Mouse (Mus musculus) limb, embryonic 12.5 days (tissue): ENCODE measurements around the gene Ugt1a6a. TPM values are rescaled to one million over a fixed set of nuclear protein-coding genes. Genes with fewer than 3 reads are reported as not detected.

ENCODE experiments used
- ATAC-seq: fragments of 200-750 bp; cut with Nextera tagmentation; 2 replicates; pipeline ENCODE4 v1.8.0; 2017; ENCODE audit warnings: low read depth, moderate TSS enrichment; ENCODE audit not compliant: insufficient number of reproducible peaks, insufficient read depth, low FRiP score, low TSS enrichment
- H3K27ac ChIP-seq: fragments of 300-500 bp; sonication (generic); 2 replicates; pipeline ENCODE4 v1.5.1; 2016; ENCODE audit warnings: mild to moderate bottlenecking, moderate library complexity
- H3K27me3 ChIP-seq: fragments of 300-500 bp; sonication (generic); 2 replicates; pipeline ENCODE4 v1.6.1; 2016; ENCODE audit warnings: mild to moderate bottlenecking, moderate library complexity
- H3K36me3 ChIP-seq: fragments of 300-500 bp; sonication (generic); 2 replicates; pipeline ENCODE4 v1.6.1; 2016; ENCODE audit warnings: mild to moderate bottlenecking, moderate library complexity
- H3K4me1 ChIP-seq: fragments of 300-500 bp; sonication (generic); replicated peaks from 2 replicates; pipeline ENCODE4 v1.6.1; 2016
- H3K4me2 ChIP-seq: fragments of 300-500 bp; sonication (generic); 2 replicates; pipeline ENCODE4 v1.6.1; 2016; ENCODE audit warnings: mild to moderate bottlenecking, moderate library complexity
- H3K4me3 ChIP-seq: fragments of 300-500 bp; sonication (generic); replicated peaks from 2 replicates; pipeline ENCODE4 v1.5.1; 2016; ENCODE audit warnings: mild to moderate bottlenecking
- H3K9ac ChIP-seq: fragments of 300-500 bp; sonication (generic); replicated peaks from 2 replicates; pipeline ENCODE4 v1.6.1; 2016; ENCODE audit warnings: mild to moderate bottlenecking, moderate library complexity
- H3K9me3 ChIP-seq: fragments of 300-500 bp; sonication (generic); 2 replicates; pipeline ENCODE4 v1.6.1; 2016; ENCODE audit warnings: mild to moderate bottlenecking, moderate library complexity
- WGBS: fragments of 180-500 bp; shearing (Covaris S2); methylation state at CpG from one replicate; pipeline ENCODE4 v1.1.7; 2016; 5-methylcytosine and 5-hydroxymethylcytosine counted together
- polyA plus RNA-seq: library from polyadenylated mRNA; unstranded; fragments of >200 nt; fragmentation: Nextera tagmentation; extraction: Ambion mirVana; gene quantifications from 2 replicates; pipeline ENCODE4 v1.2.1, GENCODE M21; 2016

Ugt1a6a gene
- polyA plus RNA-seq, 1 experiment from 2014 or later = 0.51 TPM

- WGBS = 72% methylated on average over 3 of the region's 3 CpGs
- Histone ChIP-seq H3K9ac (no peak overlapping the region), H3K4me2 (no peak overlapping the region), H3K27me3 (no peaks in the 10 kb centered on the region), H3K36me3 (no peaks in the 10 kb centered on the region), H3K4me3 (no peak overlapping the region), H3K9me3 (no peaks in the 10 kb centered on the region), H3K4me1 (no peaks in the 10 kb centered on the region), H3K27ac (no peak overlapping the region)
- no peak for ATAC-seq
Measured at GRCm38 (mm10) chr1:88192136-88192535, 57.5 kb downstream of the Ugt1a6a start.

- no peak overlapping the region for H3K27ac ChIP-seq
- no peaks in the 10 kb centered on the region for H3K36me3 ChIP-seq
- no peak overlapping the region for H3K9ac ChIP-seq
- 89% methylated on average over 1 of the region's 1 CpGs for WGBS
- no peaks in the 10 kb centered on the region for H3K9me3 ChIP-seq
- H3K4me3 ChIP-seq = no peak overlapping the region
- H3K4me2 ChIP-seq = no peak overlapping the region
- no peaks in the 10 kb centered on the region for H3K27me3 ChIP-seq
- H3K4me1 ChIP-seq = no peaks in the 10 kb centered on the region
- no peak for ATAC-seq
Measured at GRCm38 (mm10) chr1:88195687-88196086, 61.1 kb downstream of the Ugt1a6a start.

GRCm38 (mm10) chr1:88197443-88197842 is 62.8 kb downstream of the Ugt1a6a start:
- Histone ChIP-seq H3K27ac (no peak overlapping the region), H3K36me3 (no peaks in the 10 kb centered on the region), H3K4me1 (no peaks in the 10 kb centered on the region), H3K4me2 (no peak overlapping the region), H3K4me3 (no peak overlapping the region), H3K9me3 (no peaks in the 10 kb centered on the region), H3K9ac (no peak overlapping the region), H3K27me3 (no peaks in the 10 kb centered on the region)
- ATAC-seq = no peak
- 73% methylated on average over 3 of the region's 3 CpGs for WGBS

DNA sequence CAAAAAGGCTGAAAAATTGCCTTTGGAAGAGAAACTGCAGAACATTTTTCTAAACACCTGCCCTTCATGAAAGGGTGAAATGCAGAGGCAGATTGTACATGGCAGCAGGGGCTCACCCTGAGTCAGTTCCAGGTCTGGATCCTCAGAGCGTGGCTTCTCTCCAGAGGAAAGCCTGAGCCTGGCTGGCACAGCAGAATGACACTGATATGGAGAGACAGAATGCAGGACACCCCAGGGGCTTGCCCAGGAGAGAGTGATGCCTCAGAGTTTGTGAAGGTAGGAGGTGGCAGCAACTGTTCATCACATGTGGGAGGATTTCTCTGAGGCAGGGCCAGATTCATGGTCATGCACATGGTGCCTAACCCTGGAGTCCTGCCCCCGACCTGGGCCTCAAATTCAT is 65.4 kb downstream of the Ugt1a6a start:
- H3K4me2 ChIP-seq = no peak overlapping the region
- no peaks in the 10 kb centered on the region for H3K36me3 ChIP-seq
- 0 out of 2 replicates have a peak, but pooled peaks cover under 1% of the 10 kb centered on the region for H3K4me1 ChIP-seq
- H3K27me3 ChIP-seq = no peaks in the 10 kb centered on the region
- no peak overlapping the region for H3K27ac ChIP-seq
- no peak for ATAC-seq
- 83% methylated on average over 2 of the region's 2 CpGs for WGBS
- H3K4me3 ChIP-seq = no peak overlapping the region
- H3K9ac ChIP-seq = no peak overlapping the region
- H3K9me3 ChIP-seq = peaks cover 15% of the 10 kb centered on the region

GRCm38 (mm10) chr1:88200456-88200855 is 65.8 kb downstream of the Ugt1a6a start, which contains the start of gene Ugt1a2:
TSS of gene Ugt1a2 (plus strand) at chr1:88200601.
- Histone ChIP-seq H3K27me3 (no peaks in the 10 kb centered on the region), H3K9me3 (peaks cover 16% of the 10 kb centered on the region), H3K27ac (no peak within 1 kb of the TSS), H3K4me3 (no peak within 1 kb of the TSS), H3K4me1 (0 out of 2 replicates have a peak, but pooled peaks cover 4% of the 10 kb centered on the region), H3K4me2 (no peak within 1 kb of the TSS), H3K36me3 (no peaks in the 10 kb centered on the region), H3K9ac (no peak within 1 kb of the TSS)
- no peak for ATAC-seq
- WGBS = 85% methylated on average over 7 of the region's 7 CpGs

- Histone ChIP-seq H3K27me3 (no peaks in the 10 kb centered on the region), H3K9ac (peak within 1 kb of the TSS; percentile 68), H3K36me3 (no peaks in the 10 kb centered on the region), H3K4me1 (0 out of 2 replicates have a peak, but pooled peaks cover 4% of the 10 kb centered on the region), H3K27ac (peak within 1 kb of the TSS; percentile 24; the same call in 1 of the 2 replicates), H3K4me2 (peak within 1 kb of the TSS; percentile 66), H3K9me3 (peaks cover 16% of the 10 kb centered on the region), H3K4me3 (peak within 1 kb of the TSS; percentile 45)
- 6% methylated on average over 62 of the region's 62 CpGs for WGBS
- ATAC-seq = peak; percentile 99
Measured at GRCm38 (mm10) chr1:88205294-88205922, 70.8 kb downstream of the Ugt1a6a start, which contains the start of gene Dnajb3. TSS of gene Dnajb3 (minus strand) at chr1:88205782.

GRCm38 (mm10) chr1:88206843-88207479 is 72.4 kb downstream of the Ugt1a6a start:
- Histone ChIP-seq H3K4me2 (no peak overlapping the region), H3K27ac (no peak overlapping the region), H3K27me3 (no peaks in the 10 kb centered on the region), H3K4me3 (no peak overlapping the region), H3K36me3 (no peaks in the 10 kb centered on the region), H3K4me1 (0 out of 2 replicates have a peak, but pooled peaks cover 4% of the 10 kb centered on the region), H3K9me3 (peaks cover 24% of the 10 kb centered on the region), H3K9ac (no peak overlapping the region)
- no peak for ATAC-seq
- 78% methylated on average over 2 of the region's 2 CpGs for WGBS

DNA sequence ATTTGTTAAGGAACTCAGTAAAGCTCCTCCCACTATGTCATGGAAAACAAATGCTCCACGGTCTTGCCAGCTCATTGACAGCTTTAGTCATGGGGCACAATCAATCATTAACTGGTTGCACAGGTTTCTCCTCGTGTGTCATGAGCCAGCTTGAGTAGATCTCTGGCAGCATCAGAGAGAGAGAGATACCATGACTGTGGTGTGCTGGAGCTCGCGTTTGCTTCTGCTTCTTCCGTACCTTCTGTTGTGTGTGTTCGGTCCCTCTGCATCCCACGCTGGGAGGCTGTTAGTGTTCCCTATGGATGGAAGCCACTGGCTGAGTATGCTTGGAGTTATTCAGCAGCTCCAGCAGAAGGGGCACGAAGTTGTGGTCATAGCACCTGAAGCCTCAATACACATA is 77.2 kb downstream of the Ugt1a6a start, which contains the start of gene Ugt1a1:
TSS of gene Ugt1a1 (plus strand) at position 148 of the 400 bp plus-strand sequence.
- Histone ChIP-seq H3K9ac (no peak within 1 kb of the TSS), H3K4me2 (no peak within 1 kb of the TSS), H3K36me3 (no peaks in the 10 kb centered on the region), H3K27ac (no peak within 1 kb of the TSS), H3K9me3 (peaks cover 52% of the 10 kb centered on the region), H3K4me3 (no peak within 1 kb of the TSS), H3K4me1 (no peaks in the 10 kb centered on the region), H3K27me3 (no peaks in the 10 kb centered on the region)
- WGBS = 67% methylated on average over 8 of the region's 8 CpGs
- ATAC-seq = no peak

DNA sequence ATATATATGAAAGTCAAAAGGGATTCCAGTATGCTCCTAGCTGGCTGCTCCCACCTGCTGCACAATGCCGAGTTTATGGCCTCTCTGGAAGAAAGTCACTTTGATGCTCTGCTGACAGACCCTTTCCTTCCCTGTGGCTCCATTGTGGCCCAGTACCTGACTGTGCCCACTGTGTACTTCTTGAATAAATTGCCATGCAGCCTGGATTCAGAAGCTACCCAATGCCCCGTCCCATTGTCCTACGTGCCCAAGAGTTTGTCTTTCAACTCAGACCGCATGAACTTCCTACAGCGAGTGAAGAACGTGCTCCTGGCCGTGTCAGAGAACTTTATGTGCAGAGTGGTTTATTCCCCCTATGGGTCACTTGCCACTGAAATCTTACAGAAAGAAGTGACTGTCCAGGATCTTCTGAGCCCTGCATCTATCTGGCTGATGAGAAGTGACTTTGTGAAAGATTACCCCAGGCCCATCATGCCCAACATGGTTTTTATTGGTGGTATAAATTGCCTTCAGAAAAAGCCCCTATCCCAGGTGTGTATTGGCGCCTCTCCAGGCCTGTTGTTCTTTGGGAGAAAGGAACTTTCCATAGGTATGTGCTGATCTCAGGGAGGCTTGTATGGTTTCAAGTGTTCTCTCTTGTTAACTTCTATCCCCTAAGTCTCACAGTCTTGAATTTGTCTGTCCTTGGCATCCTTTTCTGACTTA is 77.9 kb downstream of the Ugt1a6a start:
- Histone ChIP-seq H3K4me2 (no peak overlapping the region), H3K27ac (no peak overlapping the region), H3K9me3 (peaks cover 59% of the 10 kb centered on the region), H3K9ac (no peak overlapping the region), H3K27me3 (no peaks in the 10 kb centered on the region), H3K4me3 (no peak overlapping the region), H3K36me3 (no peaks in the 10 kb centered on the region), H3K4me1 (no peaks in the 10 kb centered on the region)
- ATAC-seq = 0 out of 2 replicates have a peak, but pooled peaks have one; percentile 1
- WGBS = 63% methylated on average over 8 of the region's 8 CpGs

GRCm38 (mm10) chr1:88213061-88213460 is 78.5 kb downstream of the Ugt1a6a start:
- Histone ChIP-seq H3K4me1 (no peaks in the 10 kb centered on the region), H3K27ac (no peak overlapping the region), H3K27me3 (no peaks in the 10 kb centered on the region), H3K9ac (no peak overlapping the region), H3K4me2 (no peak overlapping the region), H3K9me3 (peaks cover 62% of the 10 kb centered on the region), H3K4me3 (no peak overlapping the region), H3K36me3 (no peaks in the 10 kb centered on the region)
- ATAC-seq = no peak
- WGBS = 77% methylated on average over 1 of the region's 1 CpGs

GRCm38 (mm10) chr1:88213766-88214461 is 79.3 kb downstream of the Ugt1a6a start:
- no peaks in the 10 kb centered on the region for H3K27me3 ChIP-seq
- H3K9me3 ChIP-seq = peaks cover 62% of the 10 kb centered on the region
- ATAC-seq = peak; percentile 32
- H3K36me3 ChIP-seq = no peaks in the 10 kb centered on the region
- no peak overlapping the region for H3K9ac ChIP-seq
- no peak overlapping the region for H3K27ac ChIP-seq
- no peak overlapping the region for H3K4me2 ChIP-seq
- 81% methylated on average over 2 of the region's 2 CpGs for WGBS
- H3K4me1 ChIP-seq = no peaks in the 10 kb centered on the region
- H3K4me3 ChIP-seq = no peak overlapping the region
